Mouse (Mus musculus) forebrain, postnatal 0 days (tissue): Measurements from ENCODE around the gene Cdk10. TPM values are rescaled to one million over a fixed set of nuclear protein-coding genes. Genes with fewer than 3 reads are reported as not detected.

Source experiments
- ATAC-seq: fragments of 200-750 bp; cut with Nextera tagmentation; 2 replicates; pipeline ENCODE4 v1.8.0; 2017; ENCODE audit warnings: mild to moderate bottlenecking, moderate library complexity
- DNase-seq: peaks from one replicate; pipeline ENCODE4 v3.0.0-alpha.2; 2015
- H3K27ac ChIP-seq: fragments of 300-500 bp; sonication (generic); 2 replicates; pipeline ENCODE4 v1.5.1; 2014; ENCODE audit warnings: low read depth, mild to moderate bottlenecking, antibody characterized with exemption, low read length, moderate library complexity, mixed read lengths
- H3K27me3 ChIP-seq: fragments of 300-500 bp; sonication (generic); 2 replicates; pipeline ENCODE4 v1.6.1; 2014; ENCODE audit warnings: mild to moderate bottlenecking, low read length, mixed read lengths; ENCODE audit not compliant: insufficient read depth
- H3K36me3 ChIP-seq: fragments of 300-500 bp; sonication (generic); 2 replicates; pipeline ENCODE4 v1.6.1; 2014; ENCODE audit warnings: mild to moderate bottlenecking, moderate library complexity; ENCODE audit not compliant: insufficient read depth
- H3K4me1 ChIP-seq: fragments of 300-500 bp; sonication (generic); 2 replicates; pipeline ENCODE4 v1.6.1; 2014; ENCODE audit warnings: antibody characterized with exemption; ENCODE audit not compliant: insufficient read depth
- H3K4me2 ChIP-seq: fragments of 300-500 bp; sonication (generic); 2 replicates; pipeline ENCODE4 v1.6.1; 2014; ENCODE audit warnings: low read depth, mild to moderate bottlenecking, moderate library complexity
- H3K4me3 ChIP-seq: fragments of 300-500 bp; sonication (generic); 2 replicates; pipeline ENCODE4 v1.5.1; 2014; ENCODE audit warnings: low read depth, low read length, mixed read lengths
- H3K9ac ChIP-seq: fragments of 300-500 bp; sonication (generic); 2 replicates; pipeline ENCODE4 v1.6.1; 2014; ENCODE audit warnings: mild to moderate bottlenecking
- H3K9me3 ChIP-seq: fragments of 300-500 bp; sonication (generic); 2 replicates; pipeline ENCODE4 v1.6.1; 2016; ENCODE audit warnings: low read length
- CTCF ChIP-seq: sonication (generic); IDR thresholded peaks from 2 replicates; pipeline ENCODE4 v1.5.1; 2016; ENCODE audit warnings: antibody characterized with exemption, control low read depth, low read depth
- WGBS: fragments of 180-500 bp; shearing (Covaris S2); extraction: QIAGEN DNeasy Blood & Tissue Kit; methylation state at CpG from one replicate; pipeline ENCODE4 v1.1.7; 2014; 5-methylcytosine and 5-hydroxymethylcytosine counted together
- polyA plus RNA-seq: library from polyadenylated mRNA; unstranded; fragments of >200 nt; fragmentation: Nextera tagmentation; extraction: Ambion mirVana; gene quantifications from 2 replicates; pipeline ENCODE4 v1.2.1, GENCODE M21; 2015
- total RNA-seq: library from RNA; depleted of rRNA; stranded (reverse); fragments of >200 nt; gene quantifications from 2 replicates; pipeline ENCODE4 v1.2.3, GENCODE M21; 2014

The Cdk10 gene
- total and polyA plus RNA-seq, 2 experiments from 2014 or later: 54.3 to 93.2 TPM

GRCm38 (mm10) chr8:123242107-123242923, 17.7 kb downstream of the Cdk10 start:
- H3K27me3 ChIP-seq: no peaks in the 10 kb centered on the region
- H3K9me3 ChIP-seq: no peaks in the 10 kb centered on the region
- DNase-seq (no peak), ATAC-seq (no peak)
- H3K4me2 ChIP-seq: no peak overlapping the region
- WGBS: 92% methylated on average over 7 of the region's 7 CpGs
- no peak overlapping the region for H3K27ac ChIP-seq
- H3K9ac ChIP-seq: no peak overlapping the region
- H3K36me3 ChIP-seq: peaks cover 57% of the 10 kb centered on the region
- no peaks in the 10 kb centered on the region for H3K4me1 ChIP-seq
- TF ChIP-seq CTCF: no peak
- H3K4me3 ChIP-seq: no peak overlapping the region

- TF ChIP-seq CTCF: no peak
- Histone ChIP-seq H3K4me2 (no peak overlapping the region), H3K4me1 (no peaks in the 10 kb centered on the region), H3K4me3 (no peak overlapping the region), H3K27ac (no peak overlapping the region), H3K36me3 (peaks cover 64% of the 10 kb centered on the region), H3K9ac (no peak overlapping the region), H3K9me3 (no peaks in the 10 kb centered on the region), H3K27me3 (no peaks in the 10 kb centered on the region)
- ATAC-seq: no peak
- 66% methylated on average over 11 of the region's 11 CpGs for WGBS
- no peak for DNase-seq
Measured at GRCm38 (mm10) chr8:123243053-123243452, 18.4 kb downstream of the Cdk10 start.

- H3K9me3 ChIP-seq: no peaks in the 10 kb centered on the region
- no peak overlapping the region for H3K9ac ChIP-seq
- no peak overlapping the region for H3K4me3 ChIP-seq
- no peaks in the 10 kb centered on the region for H3K4me1 ChIP-seq
- no peak for TF ChIP-seq CTCF
- H3K36me3 ChIP-seq: peaks cover 78% of the 10 kb centered on the region
- no peaks in the 10 kb centered on the region for H3K27me3 ChIP-seq
- DNase-seq (no peak), ATAC-seq (no peak)
- no peak overlapping the region for H3K27ac ChIP-seq
- WGBS: 91% methylated on average over 4 of the region's 4 CpGs
- no peak overlapping the region for H3K4me2 ChIP-seq
Measured at GRCm38 (mm10) chr8:123244382-123244781, 19.7 kb downstream of the Cdk10 start.

- no peak for DNase-seq
- no peak for ATAC-seq
- Histone ChIP-seq H3K4me2 (no peak overlapping the region), H3K27ac (no peak overlapping the region), H3K27me3 (no peaks in the 10 kb centered on the region), H3K9me3 (no peaks in the 10 kb centered on the region), H3K36me3 (peaks cover 86% of the 10 kb centered on the region), H3K4me1 (no peaks in the 10 kb centered on the region), H3K9ac (no peak overlapping the region), H3K4me3 (no peak overlapping the region)
- 87% methylated on average over 12 of the region's 12 CpGs for WGBS
- TF ChIP-seq CTCF: no peak
Measured at GRCm38 (mm10) chr8:123245543-123245942, 20.9 kb downstream of the Cdk10 start.

GRCm38 (mm10) chr8:123247748-123248147, 23.1 kb downstream of the Cdk10 start:
- ATAC-seq (no peak), DNase-seq (no peak)
- no peaks in the 10 kb centered on the region for H3K9me3 ChIP-seq
- WGBS: 96% methylated on average over 6 of the region's 6 CpGs
- peaks cover 82% of the 10 kb centered on the region for H3K36me3 ChIP-seq
- no peak overlapping the region for H3K4me3 ChIP-seq
- no peak overlapping the region for H3K9ac ChIP-seq
- no peaks in the 10 kb centered on the region for H3K27me3 ChIP-seq
- no peaks in the 10 kb centered on the region for H3K4me1 ChIP-seq
- no peak for TF ChIP-seq CTCF
- H3K27ac ChIP-seq: no peak overlapping the region
- H3K4me2 ChIP-seq: no peak overlapping the region

- peaks cover 4% of the 10 kb centered on the region; the same call in 1 of the 2 replicates for H3K4me1 ChIP-seq
- no peaks in the 10 kb centered on the region for H3K9me3 ChIP-seq
- H3K27me3 ChIP-seq: no peaks in the 10 kb centered on the region
- no peak for DNase-seq
- no peak for ATAC-seq
- TF ChIP-seq CTCF: no peak
- peaks cover 74% of the 10 kb centered on the region for H3K36me3 ChIP-seq
- no peak overlapping the region for H3K27ac ChIP-seq
- no peak overlapping the region for H3K4me3 ChIP-seq
- no peak overlapping the region for H3K9ac ChIP-seq
- H3K4me2 ChIP-seq: no peak overlapping the region
- WGBS: 92% methylated on average over 8 of the region's 8 CpGs
Measured at GRCm38 (mm10) chr8:123248596-123248995, 24.0 kb downstream of the Cdk10 start.

GRCm38 (mm10) chr8:123250940-123251339, 26.3 kb downstream of the Cdk10 start:
- H3K4me3 ChIP-seq: no peak overlapping the region
- H3K4me2 ChIP-seq: no peak overlapping the region
- ATAC-seq: no peak
- TF ChIP-seq CTCF: no peak
- H3K9ac ChIP-seq: no peak overlapping the region
- peaks cover 50% of the 10 kb centered on the region for H3K36me3 ChIP-seq
- H3K27me3 ChIP-seq: no peaks in the 10 kb centered on the region
- no peak for DNase-seq
- H3K27ac ChIP-seq: no peak overlapping the region
- 97% methylated on average over 5 of the region's 5 CpGs for WGBS
- peaks cover 10% of the 10 kb centered on the region for H3K4me1 ChIP-seq
- H3K9me3 ChIP-seq: no peaks in the 10 kb centered on the region
